24 mouse cellular contexts compared by ENCODE assay signal in genomic region chr6:52837792-52838191, GRCm38 (mm10).
DNase-seq lines count a peak whose midpoint lies in the region; ATAC-seq and TF ChIP-seq lines count a peak whose summit lies in the region.
"Had no signal": no experiment of that assay in that cellular context is flagged by ENCODE, and none has a peak within 500 bp of the region (broad histone marks: within the 10 kb centered on the region; RNA-seq: fewer than 3 reads in every experiment).

No protein-coding gene starts in this region.

- no peaks in the 10 kb centered on the region for H3K79me2 ChIP-seq in CH12.LX (replicated peaks; ENCODE audit: control insufficient read depth, extremely low read depth, insufficient read depth, poor library complexity, severe bottlenecking)

- H3K4me3 ChIP-seq in kidney, embryonic 14.5 days (ENCODE audit: low read length): no peak overlapping the region
- no peak overlapping the region for H3K4me3 ChIP-seq in CH12.LX (replicated peaks in 1 of 3; ENCODE audit: low read depth in 2 of 3, low read length in 2 of 3, poor library complexity in 1 of 3)
- no peak overlapping the region for H3K4me3 ChIP-seq in limb, embryonic 11.5 days (ENCODE audit: low read depth, low read length)
- H3K4me3 ChIP-seq: embryonic facial prominence, embryonic 15.5 days; hindbrain, embryonic 13.5 days; liver, embryonic 13.5 days; midbrain, embryonic 12.5 days; neural tube, embryonic 12.5 days had no signal

- 41% methylated on average over 4 of the region's 4 CpGs for WGBS in kidney, embryonic 14.5 days
- WGBS in limb, embryonic 11.5 days: 20% methylated on average over 4 of the region's 4 CpGs

- H3K4me2 ChIP-seq in kidney, embryonic 14.5 days (replicated peaks; ENCODE audit: low read depth, low read length): no peak overlapping the region
- no peak overlapping the region for H3K4me2 ChIP-seq in CH12.LX (ENCODE audit: insufficient read depth, low read depth, poor library complexity, severe bottlenecking)
- H3K4me2 ChIP-seq in limb, embryonic 11.5 days (ENCODE audit: low read depth, severe bottlenecking): peak overlapping the region; percentile 22; the same call in 1 of the 2 replicates
- H3K4me2 ChIP-seq: embryonic facial prominence, embryonic 15.5 days; hindbrain, embryonic 13.5 days; liver, embryonic 13.5 days; lung, embryonic 14.5 days; midbrain, embryonic 12.5 days; neural tube, embryonic 12.5 days had no signal

- H3K27me3 ChIP-seq in kidney, embryonic 14.5 days (ENCODE audit: control insufficient read depth, insufficient read depth, low read length): 0 out of 2 replicates have a peak, but pooled peaks cover 3% of the 10 kb centered on the region
- H3K27me3 ChIP-seq in CH12.LX (replicated peaks): no peaks in the 10 kb centered on the region
- H3K27me3 ChIP-seq in limb, embryonic 11.5 days (ENCODE audit: control insufficient read depth, insufficient read depth, low read length): no peaks in the 10 kb centered on the region
- H3K27me3 ChIP-seq: embryonic facial prominence, embryonic 15.5 days; hindbrain, embryonic 13.5 days; liver, embryonic 13.5 days; neural tube, embryonic 12.5 days had no signal

- TF ChIP-seq EP300 in CH12.LX (IDR thresholded peaks at IDR 0.05; ENCODE audit: low read length): no peak

- no peak for TF ChIP-seq POLR2A in CH12.LX (IDR thresholded peaks at IDR 0.05; ENCODE audit: low read depth, low read length)

- peak; percentile 24; the same call in 1 of the 2 replicates for ATAC-seq in kidney, embryonic 14.5 days (ENCODE audit: low FRiP score, low TSS enrichment)
- no peak for ATAC-seq in limb, embryonic 11.5 days (ENCODE audit: insufficient number of reproducible peaks, low FRiP score, low TSS enrichment, low read depth)
- ATAC-seq in monocyte, adult 5-6 weeks (replicated peaks; ENCODE audit: insufficient number of reproducible peaks, low FRiP score, low TSS enrichment, poor library complexity, severe bottlenecking): no peak

- dilution Hi-C loops in CH12.LX (cut with MboI; ENCODE audit: extremely low pct_ligation_motif_present, extremely low pct_unique_long_range_greater_than_20kb, low sequenced_read_pairs): no loop called here

- no peaks in the 10 kb centered on the region for H3K36me3 ChIP-seq in kidney, embryonic 14.5 days (ENCODE audit: control insufficient read depth, insufficient read depth, low read length)
- H3K36me3 ChIP-seq in CH12.LX (replicated peaks in 1 of 2; ENCODE audit: control insufficient read depth in 1 of 2, insufficient read depth in 1 of 2, low read length in 1 of 2): no peaks in the 10 kb centered on the region
- H3K36me3 ChIP-seq in limb, embryonic 11.5 days (ENCODE audit: control insufficient read depth, insufficient read depth, low read length): no peaks in the 10 kb centered on the region
- H3K36me3 ChIP-seq: embryonic facial prominence, embryonic 15.5 days; hindbrain, embryonic 13.5 days; liver, embryonic 13.5 days; midbrain, embryonic 12.5 days; neural tube, embryonic 12.5 days had no signal

- in situ Hi-C loops in CH12.LX (cut with MboI; ENCODE audit: low pct_ligation_motif_present, low pct_unique_long_range_greater_than_20kb, low sequenced_read_pairs): loop anchor here (10.0 kb wide), 2 partner anchors 533 to 573 kb away; partner anchors contain the start of gene Hoxa13

- intact Hi-C loops in left cerebral cortex, postnatal 25 days (cut with DNase I): loop anchor here (2.0 to 10.0 kb wide), 4 partner anchors 115 to 581 kb away; no protein-coding TSS in a partner anchor
- intact Hi-C loops in left cerebral cortex, postnatal 4 days (cut with DNase I): loop anchor here (5.0 kb wide), 1 partner anchor 565 kb away; no protein-coding TSS in a partner anchor

- peaks cover 11% of the 10 kb centered on the region for H3K4me1 ChIP-seq in kidney, embryonic 14.5 days (ENCODE audit: control insufficient read depth, insufficient read depth, low read length)
- peaks cover 4 to 27% of the 10 kb centered on the region in 2 experiments; a peak in 3 of 4 replicates for H3K4me1 ChIP-seq in CH12.LX (ENCODE audit: control insufficient read depth in 1 of 2, insufficient read depth in 2 of 2)
- peaks cover 44% of the 10 kb centered on the region for H3K4me1 ChIP-seq in limb, embryonic 11.5 days (ENCODE audit: control insufficient read depth, insufficient read depth, low read length)
- H3K4me1 ChIP-seq: liver, embryonic 13.5 days had no signal

- H3K9ac ChIP-seq in kidney, embryonic 14.5 days (ENCODE audit: low read depth, low read length): no peak overlapping the region
- no peak overlapping the region for H3K9ac ChIP-seq in CH12.LX (ENCODE audit: insufficient read depth, low read depth)
- H3K9ac ChIP-seq in limb, embryonic 11.5 days (ENCODE audit: low read length): no peak overlapping the region
- H3K9ac ChIP-seq: embryonic facial prominence, embryonic 15.5 days; hindbrain, embryonic 13.5 days; liver, embryonic 13.5 days; lung, embryonic 14.5 days; midbrain, embryonic 12.5 days; neural tube, embryonic 12.5 days had no signal

- TF ChIP-seq RAD21 in CH12.LX (IDR thresholded peaks at IDR 0.05; ENCODE audit: low read depth, low read length): no peak

- TF ChIP-seq CTCF in CH12.LX (conservative IDR thresholded peaks at IDR 0.05 in 1 of 2, IDR thresholded peaks at IDR 0.05 in 1 of 2; ENCODE audit: low read depth in 2 of 2, low read length in 2 of 2): no peak

- no peak for DNase-seq in kidney, adult 8-10 months
- DNase-seq in CH12.LX (ENCODE audit: extremely low read depth) (no peak), NIH3T3 (ENCODE audit: low read depth) (peak; percentile 17)
- no peak for DNase-seq in limb, embryonic 11.5 days (ENCODE audit: low spot score)
- no peak for DNase-seq in left cerebral cortex, postnatal 25 days (ENCODE audit: low spot score in 2 of 2)
- DNase-seq in left cerebral cortex, postnatal 4 days: no peak
- DNase-seq: adrenal gland, adult 8-10 months; B cell, adult 2 months; cerebellum, adult 18-20 months; cerebellum, postnatal 36 days; gastrocnemius, postnatal 14 days; kidney, adult 2 months; kidney, postnatal 25 days; liver, embryonic 13.5 days; lung, embryonic 14.5 days; retina, postnatal 1 day; right cerebral cortex, postnatal 25 days; thymus, postnatal 14 days had no signal

- H3K9me3 ChIP-seq in kidney, embryonic 14.5 days (ENCODE audit: control insufficient read depth, low read length): no peaks in the 10 kb centered on the region
- no peaks in the 10 kb centered on the region for H3K9me3 ChIP-seq in CH12.LX (replicated peaks; ENCODE audit: low read length)
- H3K9me3 ChIP-seq in limb, embryonic 11.5 days (ENCODE audit: control insufficient read depth, low read length): no peaks in the 10 kb centered on the region
- H3K9me3 ChIP-seq: embryonic facial prominence, embryonic 15.5 days; hindbrain, embryonic 13.5 days; liver, embryonic 13.5 days; midbrain, embryonic 12.5 days; neural tube, embryonic 12.5 days had no signal

- no peak overlapping the region for H3K27ac ChIP-seq in kidney, embryonic 14.5 days (ENCODE audit: low read depth, low read length)
- H3K27ac ChIP-seq in CH12.LX (ENCODE audit: insufficient read depth, low read depth): no peak overlapping the region
- peak overlapping the region; percentile 68 for H3K27ac ChIP-seq in limb, embryonic 11.5 days (replicated peaks; ENCODE audit: low read depth, low read length)
- H3K27ac ChIP-seq: embryonic facial prominence, embryonic 15.5 days; hindbrain, embryonic 13.5 days; liver, embryonic 13.5 days; midbrain, embryonic 12.5 days; neural tube, embryonic 12.5 days had no signal

TF ChIP-seq in CH12.LX, 34 proteins besides CTCF, POLR2A, EP300 and RAD21:
- TF ChIP-seq NRF1 (IDR thresholded peaks at IDR 0.05; ENCODE audit: low read depth, low read length): no peak
- peak; percentile 26 for TF ChIP-seq USF1 (IDR thresholded peaks at IDR 0.05; ENCODE audit: low read depth, low read length)
